Mouse (Mus musculus) T-helper 17 cell (primary cell): ENCODE measurements around the gene Hibadh.

Experiments
- in situ Hi-C, 2 experiments: fragments of 300-600 bp; cut with MboI, MseI; formaldehyde crosslinking; loops; 1 replicate in 1 of 2; 2 replicates in 1 of 2; pipeline ENCODE4 v1.15.1; 2025; ENCODE audit warnings: high pct_unique_total_duplicates in 2 of 2

The Hibadh gene

DNA sequence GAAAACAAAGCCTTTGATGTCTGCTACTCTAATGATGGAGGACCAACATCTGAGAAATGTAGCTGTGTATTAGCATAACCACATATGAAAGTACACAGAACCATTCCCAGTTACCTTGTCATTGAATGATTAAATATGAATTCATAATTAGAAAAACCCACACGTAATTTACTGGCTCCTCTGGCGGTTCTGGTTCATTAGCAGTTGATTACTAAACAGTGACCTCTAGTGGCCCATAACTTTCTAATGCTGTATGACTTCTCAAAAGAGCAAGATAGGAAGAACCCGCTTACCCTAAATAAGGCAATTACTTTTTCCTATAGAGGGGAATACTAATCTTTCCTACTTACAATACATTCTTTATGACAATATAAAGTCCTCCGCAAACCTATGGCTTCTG, 62.9 kb downstream of the Hibadh start:
- in situ Hi-C loops: loop anchor here in 1 of 2 experiments (25.0 kb wide), 1 partner anchor 315 kb away; the partner anchor contains the start of gene Hoxa13

DNA sequence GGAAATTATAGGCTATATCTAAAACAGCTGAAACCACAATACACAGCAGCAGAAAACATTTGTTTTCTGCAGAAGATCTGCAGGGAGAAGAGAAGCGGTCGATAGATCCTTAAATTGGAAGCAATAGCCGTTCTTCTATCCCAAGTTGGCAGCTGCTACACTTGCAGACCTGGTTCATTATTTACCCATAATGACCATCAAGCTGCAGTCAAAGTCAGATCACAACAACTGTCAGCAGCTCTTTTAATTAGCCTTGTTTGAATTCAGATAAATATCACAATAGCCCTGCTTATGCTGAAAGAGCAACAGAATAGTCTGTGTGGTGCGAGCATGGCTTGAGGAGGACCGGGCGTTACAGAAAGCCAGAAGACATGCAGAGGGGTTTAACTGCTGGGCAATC, 71.5 kb downstream of the Hibadh start:
- in situ Hi-C loops: no loop called here

DNA sequence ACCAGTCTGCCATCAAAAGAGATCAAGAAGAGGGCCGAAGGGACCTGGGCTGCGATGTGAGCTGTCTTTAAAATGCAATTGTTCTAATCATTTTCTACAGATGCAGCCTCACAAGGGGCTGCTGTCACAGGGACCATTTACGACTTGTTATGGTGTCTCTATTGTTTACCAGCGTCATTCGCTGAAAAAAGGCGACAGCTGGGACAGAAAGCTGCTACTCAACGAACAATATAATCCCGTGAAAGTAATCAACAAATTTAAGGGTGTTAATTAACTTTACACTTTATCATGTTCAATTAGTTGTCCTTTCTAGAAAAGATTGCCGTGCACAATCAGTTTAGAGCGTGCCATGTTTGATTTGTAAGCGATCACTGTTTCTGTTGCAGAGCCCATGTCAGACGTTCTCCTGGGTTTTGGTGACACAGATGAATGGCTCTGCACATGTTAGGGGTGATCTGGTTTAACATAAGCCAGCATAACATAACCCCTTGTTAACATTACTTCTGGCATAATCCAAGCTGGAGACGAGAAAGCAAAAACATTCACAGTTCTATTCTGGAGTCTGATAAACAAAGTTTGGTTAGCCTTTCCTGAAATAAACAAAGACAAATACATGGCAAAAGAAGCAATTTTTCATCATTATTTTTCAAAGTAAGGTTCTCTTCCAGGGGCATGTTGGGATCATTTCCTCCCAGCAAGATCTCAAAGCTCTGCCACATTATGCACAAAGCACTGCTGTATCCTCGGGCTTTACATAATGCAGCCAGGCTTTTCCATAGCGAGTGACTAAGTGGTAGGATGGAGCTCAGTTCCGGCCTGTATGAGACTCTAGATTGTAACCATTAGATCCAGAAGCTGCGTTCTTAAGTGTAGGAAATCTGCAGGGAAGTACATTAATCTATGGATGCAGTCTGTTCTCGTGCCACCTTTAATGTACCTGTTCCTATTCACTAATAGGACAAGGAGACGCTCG, 72.6 kb downstream of the Hibadh start:
- in situ Hi-C loops: no loop called here

DNA sequence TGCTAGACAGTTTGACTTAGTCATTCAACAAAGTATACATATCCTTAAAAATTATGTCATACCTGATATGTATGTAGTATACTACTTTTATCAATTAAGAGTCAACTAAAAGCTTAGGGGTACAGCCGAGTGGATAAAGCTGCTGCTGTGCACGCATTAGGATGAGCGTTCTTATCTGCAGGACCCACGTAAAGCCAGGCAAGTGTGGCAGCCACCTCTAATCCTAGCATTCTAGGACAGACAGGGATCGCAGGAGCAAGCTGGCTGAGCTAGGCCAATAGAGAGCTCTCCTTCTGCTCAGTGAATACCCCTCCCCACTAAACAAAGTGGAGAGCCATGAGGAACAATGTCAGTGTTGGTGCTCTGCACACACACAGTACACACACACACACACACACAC, 75.0 kb downstream of the Hibadh start:
- in situ Hi-C loops: no loop called here

DNA sequence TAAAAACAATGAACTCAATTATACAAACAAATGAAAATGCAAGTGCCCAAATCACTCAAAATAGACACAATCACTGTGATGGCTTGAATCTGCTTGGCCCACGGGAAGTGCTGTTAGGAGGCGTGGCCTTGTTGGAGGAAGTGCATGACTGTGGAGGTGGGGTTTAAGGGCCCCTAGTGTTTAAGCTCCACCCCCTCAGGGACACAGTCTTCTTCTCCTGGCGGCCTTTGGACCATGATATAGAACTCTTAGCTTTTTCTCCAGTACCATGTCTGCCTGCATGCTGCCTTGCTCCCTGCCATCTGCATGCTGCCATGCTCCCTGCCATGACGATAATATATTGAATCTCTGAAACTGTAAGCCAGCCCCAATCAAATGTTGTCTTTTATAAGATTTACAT, 77.2 kb downstream of the Hibadh start:
- in situ Hi-C loops: no loop called here

DNA sequence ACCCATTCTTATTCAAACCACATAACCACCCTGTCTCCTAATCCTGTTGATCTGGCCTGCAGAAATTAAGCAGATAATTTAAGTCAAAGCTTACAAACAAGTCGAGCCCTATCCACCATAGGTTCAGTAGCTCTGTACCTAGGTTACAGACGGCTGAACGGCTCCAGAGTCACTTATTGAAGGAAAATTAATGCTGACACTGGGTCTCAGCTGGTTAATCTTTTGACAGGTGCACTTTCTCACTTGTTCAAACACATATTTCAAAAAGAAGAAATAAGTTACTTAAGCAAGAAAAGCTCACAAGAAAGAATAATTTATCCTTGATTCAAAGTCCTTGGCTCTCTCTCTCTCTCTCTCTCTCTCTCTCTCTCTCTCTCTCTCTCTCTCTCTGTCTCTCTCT, 81.1 kb downstream of the Hibadh start:
- in situ Hi-C loops: no loop called here

GRCm38 (mm10) chr6:52544376-52544775, 95.8 kb downstream of the Hibadh start:
- in situ Hi-C loops: no loop called here

DNA sequence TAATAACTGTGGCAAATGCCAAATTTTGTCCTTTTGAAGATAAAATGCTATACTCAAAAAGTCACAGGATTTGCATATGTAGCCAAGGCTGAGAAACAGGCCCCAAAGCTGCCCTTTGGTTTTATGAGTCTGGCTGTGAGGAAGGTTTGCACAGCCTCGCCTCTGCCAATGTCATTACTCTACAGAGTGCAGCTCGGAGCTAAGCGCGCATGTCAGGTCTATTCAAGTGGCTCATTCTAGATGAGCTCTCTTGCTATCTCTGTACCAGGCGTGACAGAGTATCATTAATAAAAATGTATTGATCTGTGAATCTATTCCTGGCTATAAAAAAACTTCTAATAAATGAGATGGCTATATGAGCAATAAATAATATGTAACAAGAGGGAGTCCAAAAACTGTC, 97.7 kb downstream of the Hibadh start:
- in situ Hi-C loops: no loop called here

DNA sequence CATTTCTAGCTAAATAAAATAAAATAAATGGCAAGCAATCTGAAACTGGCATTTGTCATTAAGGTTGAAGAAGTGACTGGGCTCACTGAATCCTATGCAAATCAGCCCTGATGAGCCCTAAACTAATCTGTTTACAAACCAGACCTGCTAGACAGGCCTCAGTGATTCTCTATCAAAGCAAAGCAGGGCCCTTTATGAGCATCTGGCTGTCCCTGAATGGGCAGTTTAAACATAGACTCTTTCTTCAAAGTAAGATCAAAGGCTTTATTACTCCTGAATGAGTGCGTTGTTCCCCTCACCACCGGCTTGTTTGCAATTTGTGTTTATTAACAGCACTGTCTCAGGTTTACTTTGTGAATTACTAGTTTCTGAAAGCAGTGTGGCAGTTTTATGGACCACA, 100.3 kb downstream of the Hibadh start:
- in situ Hi-C loops: no loop called here

- in situ Hi-C loops: no loop called here
These were observed 105.0 kb downstream of the Hibadh start for GRCm38 (mm10) chr6:52535072-52535704.

GRCm38 (mm10) chr6:52532144-52532492, 108.1 kb downstream of the Hibadh start:
- in situ Hi-C loops: no loop called here

- in situ Hi-C loops: no loop called here
These were observed 108.6 kb downstream of the Hibadh start for GRCm38 (mm10) chr6:52531366-52532143.

- in situ Hi-C loops: no loop called here
These were observed 109.3 kb downstream of the Hibadh start for GRCm38 (mm10) chr6:52530861-52531260.

GRCm38 (mm10) chr6:52524226-52524625, 116.0 kb downstream of the Hibadh start:
- in situ Hi-C loops: no loop called here

DNA sequence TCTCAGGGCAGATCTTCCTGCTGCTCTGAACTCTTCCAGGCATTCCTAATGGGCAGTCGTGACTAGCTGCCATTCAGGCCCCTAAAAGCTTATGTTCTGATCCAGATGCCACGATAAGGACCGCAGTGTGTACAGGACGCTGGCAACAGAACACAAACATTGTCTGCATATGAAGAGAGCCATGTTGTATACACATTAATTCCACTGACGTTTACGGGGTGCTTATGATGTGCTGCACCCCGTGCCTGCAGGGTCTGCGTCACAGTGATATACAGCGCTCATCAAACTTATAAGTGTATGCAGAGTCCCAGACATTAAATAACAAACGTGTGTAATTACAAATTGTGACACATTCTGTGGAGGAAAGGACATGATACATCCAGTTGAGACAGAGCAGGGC, 121.5 kb downstream of the Hibadh start:
- in situ Hi-C loops: no loop called here

DNA sequence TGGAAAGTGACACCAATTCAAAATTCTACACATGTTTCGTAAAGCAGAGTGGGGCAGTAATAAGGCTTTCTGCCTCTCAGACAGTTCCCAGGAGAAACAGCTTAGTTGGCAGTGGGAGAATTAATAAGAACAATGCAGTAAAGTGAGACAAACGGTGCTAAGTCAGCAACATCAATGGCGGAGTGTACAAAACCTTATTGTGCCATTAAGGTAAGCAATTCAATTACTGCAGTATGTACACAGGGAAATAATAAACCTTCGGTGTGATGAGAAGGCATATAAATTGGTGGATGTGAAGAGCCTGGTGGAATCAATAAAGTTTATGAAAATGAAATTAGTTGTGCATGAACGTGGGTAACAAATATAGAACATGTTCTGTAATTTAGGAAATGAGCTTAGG, 122.9 kb downstream of the Hibadh start:
- in situ Hi-C loops: no loop called here

DNA sequence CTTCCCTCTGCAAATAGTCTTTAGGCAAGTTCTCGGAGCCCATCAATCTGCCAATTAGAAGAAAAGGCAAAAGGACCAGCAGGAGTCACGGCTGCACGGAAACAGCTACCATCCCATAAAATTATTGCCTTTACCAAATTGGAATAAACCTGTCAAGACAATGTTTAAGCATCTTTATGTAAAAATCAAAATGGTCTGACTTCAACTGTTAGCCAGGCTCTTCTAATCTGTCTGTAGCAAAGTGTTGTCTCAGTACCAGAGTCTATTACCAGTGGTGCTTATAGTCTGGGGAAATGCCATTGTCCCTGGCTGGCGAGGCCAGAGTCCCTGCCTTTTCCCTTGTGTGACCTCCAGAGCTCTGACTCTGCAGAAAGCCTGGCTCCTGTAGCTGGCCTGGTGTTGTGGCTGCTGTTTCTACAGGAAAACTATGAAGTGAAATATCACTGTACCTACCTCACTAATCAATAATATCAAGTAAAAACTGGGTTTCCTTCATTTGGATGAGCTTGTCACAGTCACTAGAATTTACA, 126.2 kb downstream of the Hibadh start:
- in situ Hi-C loops: no loop called here

DNA sequence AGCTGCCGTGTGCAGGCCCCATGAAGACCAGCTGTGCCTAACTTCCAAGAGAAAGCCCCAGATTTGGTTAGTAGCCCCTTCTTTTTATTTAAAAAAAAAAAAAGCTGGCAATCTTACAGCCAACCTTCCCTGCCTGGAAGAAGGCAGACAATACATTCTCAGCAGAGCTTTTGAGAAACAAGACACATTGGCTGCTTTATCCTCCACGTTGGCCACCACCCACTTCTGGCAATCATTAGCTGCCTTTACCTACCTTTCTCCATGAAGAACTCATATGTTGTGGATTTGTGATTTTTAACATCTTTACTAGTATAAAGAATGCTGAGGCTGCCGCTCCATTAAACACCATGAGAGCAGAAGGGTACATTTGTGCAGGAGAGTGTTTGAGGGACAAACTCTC, 131.4 kb downstream of the Hibadh start:
- in situ Hi-C loops: no loop called here

DNA sequence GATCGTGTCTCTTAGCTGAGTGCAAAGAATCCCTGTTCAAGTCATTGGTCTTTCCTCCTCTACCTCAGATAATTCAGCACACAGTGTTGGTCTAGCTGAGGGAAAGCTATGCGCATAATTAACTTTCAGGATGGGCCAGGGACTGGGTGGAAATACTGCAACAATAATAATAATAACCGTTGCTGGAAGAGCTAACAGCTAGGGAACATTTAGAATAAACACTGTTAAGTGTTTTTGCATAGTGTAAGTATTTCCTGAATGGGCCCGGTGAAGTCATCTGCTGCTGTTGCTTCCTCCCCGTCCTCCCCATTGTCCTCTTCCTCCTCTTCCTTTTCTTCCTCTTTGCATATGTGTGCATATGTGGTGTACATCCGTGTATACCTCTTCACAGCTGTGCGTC, 132.2 kb downstream of the Hibadh start:
- in situ Hi-C loops: no loop called here

DNA sequence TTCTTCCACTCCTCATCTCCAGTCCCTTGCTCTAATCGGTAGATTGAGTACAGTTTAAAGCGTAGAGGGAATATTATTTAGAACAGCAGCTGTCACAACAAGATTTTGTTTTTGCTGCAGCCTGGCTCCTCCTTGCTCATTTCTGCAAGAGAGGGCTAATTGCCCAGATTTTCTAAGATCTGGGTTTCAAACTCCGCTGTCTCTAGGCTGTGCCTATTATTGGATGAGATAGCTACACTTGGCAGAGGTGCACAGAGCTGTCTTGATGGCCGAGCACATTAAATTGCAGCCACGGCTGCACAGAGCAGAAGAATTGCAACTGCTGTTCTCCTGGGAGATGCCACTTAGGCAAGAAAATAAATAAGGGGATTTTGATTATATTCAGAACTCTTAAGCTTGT, 133.0 kb downstream of the Hibadh start:
- in situ Hi-C loops: no loop called here

- in situ Hi-C loops: no loop called here
These were observed 134.1 kb downstream of the Hibadh start for GRCm38 (mm10) chr6:52505777-52506755.
